ENCODE assay signal across 10 mouse cellular contexts in the genomic region with DNA sequence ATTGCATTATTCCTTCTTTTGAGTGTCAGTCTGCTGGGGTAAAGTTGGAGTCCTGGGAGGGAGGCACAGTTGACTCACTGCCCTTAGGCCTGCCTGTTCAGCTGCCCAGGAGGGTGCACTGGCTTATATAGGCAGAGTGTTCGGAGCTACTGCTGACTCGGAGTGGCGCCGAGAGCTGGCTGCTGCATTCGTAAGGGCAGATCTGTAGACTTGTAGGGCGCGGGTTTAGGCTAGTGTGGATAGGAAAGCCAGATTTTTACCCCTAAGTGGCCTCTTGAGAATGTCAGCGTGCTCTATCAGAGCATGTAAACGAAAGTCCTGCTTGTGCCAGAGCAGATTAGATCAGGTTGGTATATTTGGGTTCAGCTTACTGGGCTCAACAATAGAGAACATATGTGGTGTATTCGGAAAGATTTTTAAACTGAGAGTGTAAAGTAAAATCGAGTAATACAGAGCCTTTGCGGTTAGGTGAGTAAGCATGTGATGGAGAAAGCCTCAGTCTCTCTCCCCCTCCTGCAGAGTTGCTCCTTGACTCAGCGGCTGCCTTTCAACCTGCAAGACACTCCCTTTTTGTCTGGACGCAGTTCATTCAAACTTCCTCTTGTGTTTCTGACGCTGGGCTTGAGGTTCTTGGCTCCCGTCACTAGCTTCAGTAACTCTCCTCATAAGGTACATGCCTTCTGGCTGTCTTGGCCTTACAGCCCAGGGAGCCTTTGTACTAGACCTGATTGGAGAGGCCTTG. TPM values are rescaled to one million over a fixed set of nuclear protein-coding genes. Genes with fewer than 3 reads are reported as not detected.
DNase-seq lines count a peak whose midpoint lies in the region; ATAC-seq and TF ChIP-seq lines count a peak whose summit lies in the region.
"Had no signal": no experiment of that assay in that cellular context is flagged by ENCODE, and none has a peak within 500 bp of the region (broad histone marks: within the 10 kb centered on the region; RNA-seq: fewer than 3 reads in every experiment).

No protein-coding gene starts in this region.

- H3K4me2 ChIP-seq in heart, embryonic 14.5 days (ENCODE audit: low read length): peak overlapping the region; percentile 53
- H3K4me2 ChIP-seq in embryonic facial prominence, embryonic 12.5 days (replicated peaks): no peak overlapping the region
- H3K4me2 ChIP-seq in lung, postnatal 0 days (replicated peaks; ENCODE audit: low read depth, low read length): no peak overlapping the region; the same call in 1 of the 2 replicates
- H3K4me2 ChIP-seq in liver, embryonic 11.5 days: no peak overlapping the region
- H3K4me2 ChIP-seq in liver, postnatal 0 days (ENCODE audit: low read depth, low read length): no peak overlapping the region

- 0 out of 2 replicates have a peak, but pooled peaks have one; percentile 42 for ATAC-seq in heart, embryonic 14.5 days (ENCODE audit: insufficient number of reproducible peaks, insufficient read depth, low FRiP score, low read depth)
- ATAC-seq in CD4-positive, CD25-positive, alpha-beta regulatory T cell, adult 4 months: peak; percentile 95
- ATAC-seq in embryonic facial prominence, embryonic 12.5 days (ENCODE audit: insufficient number of reproducible peaks, insufficient read depth, low FRiP score, low TSS enrichment): 0 out of 2 replicates have a peak, but pooled peaks have one; percentile 18
- ATAC-seq in lung, postnatal 0 days: peak; percentile 65
- ATAC-seq in liver, embryonic 11.5 days (replicated peaks; ENCODE audit: low FRiP score): no peak
- no peak for ATAC-seq in liver, postnatal 0 days

- DNase-seq in heart, adult 2 months: no peak
- peak; percentile 80 for DNase-seq in lung, postnatal 0 days (ENCODE audit: low spot score)
- no peak for DNase-seq in liver, embryonic 11.5 days (ENCODE audit: low spot score)
- no peak for DNase-seq in adrenal gland, adult 8-10 months
- DNase-seq in liver, postnatal 0 days: no peak
- DNase-seq: embryo, embryonic 11 days; gastrocnemius, postnatal 36 days had no signal

- H3K9ac ChIP-seq in heart, embryonic 14.5 days (ENCODE audit: low read length): no peak overlapping the region
- H3K9ac ChIP-seq in heart, adult 2 months (ENCODE audit: low read depth, low read length): no peak overlapping the region
- H3K9ac ChIP-seq in embryonic facial prominence, embryonic 12.5 days: no peak overlapping the region
- H3K9ac ChIP-seq in lung, postnatal 0 days (replicated peaks; ENCODE audit: low read depth): no peak overlapping the region
- no peak overlapping the region for H3K9ac ChIP-seq in liver, embryonic 11.5 days (ENCODE audit: low read depth, low read length)
- H3K9ac ChIP-seq in liver, postnatal 0 days (replicated peaks): no peak overlapping the region

- no peak for TF ChIP-seq POLR2A in heart, adult 2 months (IDR thresholded peaks at IDR 0.05; ENCODE audit: insufficient read depth, low read depth, low read length)

- H3K27ac ChIP-seq in heart, embryonic 14.5 days (replicated peaks in 1 of 2; ENCODE audit: control insufficient read depth in 1 of 2, insufficient read depth in 1 of 2, low read depth in 2 of 2, low read length in 2 of 2): peak overlapping the region; percentile 56
- no peak overlapping the region for H3K27ac ChIP-seq in heart, adult 2 months
- H3K27ac ChIP-seq in embryonic facial prominence, embryonic 12.5 days: peak overlapping the region; percentile 55; the same call in 1 of the 2 replicates
- H3K27ac ChIP-seq in lung, postnatal 0 days (ENCODE audit: low read length): no peak overlapping the region
- no peak overlapping the region for H3K27ac ChIP-seq in liver, embryonic 11.5 days (ENCODE audit: low read depth, low read length)
- H3K27ac ChIP-seq in liver, postnatal 0 days (ENCODE audit: low read depth): no peak overlapping the region

- H3K9me3 ChIP-seq in heart, embryonic 14.5 days (ENCODE audit: control insufficient read depth, low read length): no peaks in the 10 kb centered on the region
- H3K9me3 ChIP-seq in embryonic facial prominence, embryonic 12.5 days: no peaks in the 10 kb centered on the region
- no peaks in the 10 kb centered on the region for H3K9me3 ChIP-seq in lung, postnatal 0 days (ENCODE audit: low read length)
- H3K9me3 ChIP-seq in liver, embryonic 11.5 days (ENCODE audit: control insufficient read depth, low read length): no peaks in the 10 kb centered on the region
- no peaks in the 10 kb centered on the region for H3K9me3 ChIP-seq in liver, postnatal 0 days (ENCODE audit: low read length)

- WGBS in heart, embryonic 14.5 days: 16% methylated on average over 16 of the region's 16 CpGs
- 47% methylated on average over 16 of the region's 16 CpGs for WGBS in heart, adult 2 months
- WGBS in embryonic facial prominence, embryonic 12.5 days: 36% methylated on average over 16 of the region's 16 CpGs
- WGBS in lung, postnatal 0 days: 33% methylated on average over 16 of the region's 16 CpGs
- WGBS in liver, embryonic 11.5 days: 61% methylated on average over 16 of the region's 16 CpGs
- 57% methylated on average over 16 of the region's 16 CpGs for WGBS in liver, postnatal 0 days (ENCODE audit: insufficient replicate concordance)

- H3K4me3 ChIP-seq in heart, embryonic 14.5 days (ENCODE audit: control insufficient read depth in 1 of 2, insufficient read depth in 1 of 2, low read depth in 1 of 2, low read length in 2 of 2): peak overlapping the region in 1 of 2 experiments; percentile 6; a peak in 1 of 4 replicates
- H3K4me3 ChIP-seq in heart, adult 2 months: no peak overlapping the region
- no peak overlapping the region for H3K4me3 ChIP-seq in embryonic facial prominence, embryonic 12.5 days
- H3K4me3 ChIP-seq in lung, postnatal 0 days (ENCODE audit: low read depth, low read length): no peak overlapping the region
- H3K4me3 ChIP-seq in liver, embryonic 11.5 days (ENCODE audit: low read depth, low read length): no peak overlapping the region
- H3K4me3 ChIP-seq in liver, postnatal 0 days (ENCODE audit: low read depth, low read length): no peak overlapping the region

- no peaks in the 10 kb centered on the region for H3K36me3 ChIP-seq in heart, embryonic 14.5 days (ENCODE audit: control insufficient read depth, insufficient read depth, low read length)
- H3K36me3 ChIP-seq in heart, adult 2 months (ENCODE audit: control insufficient read depth, insufficient read depth, low read length): no peaks in the 10 kb centered on the region
- no peaks in the 10 kb centered on the region for H3K36me3 ChIP-seq in embryonic facial prominence, embryonic 12.5 days
- H3K36me3 ChIP-seq in lung, postnatal 0 days (ENCODE audit: insufficient read depth, low read length): no peaks in the 10 kb centered on the region
- H3K36me3 ChIP-seq in liver, embryonic 11.5 days (ENCODE audit: control insufficient read depth, insufficient read depth, low read length): no peaks in the 10 kb centered on the region
- no peaks in the 10 kb centered on the region for H3K36me3 ChIP-seq in liver, postnatal 0 days (replicated peaks; ENCODE audit: insufficient read depth, low read length)

- no peaks in the 10 kb centered on the region for H3K79me2 ChIP-seq in heart, adult 2 months (replicated peaks; ENCODE audit: control insufficient read depth, insufficient read depth, low read length)

- TF ChIP-seq CTCF in heart, adult 2 months (IDR thresholded peaks at IDR 0.05): no peak
- no peak for TF ChIP-seq CTCF in lung, postnatal 0 days (IDR thresholded peaks at IDR 0.05)
- no peak for TF ChIP-seq CTCF in liver, postnatal 0 days (IDR thresholded peaks at IDR 0.05; ENCODE audit: low read depth)

- intact Hi-C loops in heart, adult 2 months (cut with DNase I): loop anchor here (5.0 kb wide), 1 partner anchor 117 kb away; no protein-coding TSS in a partner anchor

- no peak for TF ChIP-seq EP300 in heart, adult 2 months (IDR thresholded peaks at IDR 0.05; ENCODE audit: insufficient read depth, low read depth, low read length)
- no peak for TF ChIP-seq EP300 in lung, postnatal 0 days (IDR thresholded peaks at IDR 0.05)
- no peak for TF ChIP-seq EP300 in liver, postnatal 0 days (IDR thresholded peaks at IDR 0.05; ENCODE audit: low read depth)

- H3K27me3 ChIP-seq in heart, embryonic 14.5 days (ENCODE audit: control insufficient read depth, insufficient read depth, low read length): no peaks in the 10 kb centered on the region
- H3K27me3 ChIP-seq in heart, adult 2 months (ENCODE audit: control insufficient read depth, insufficient read depth, low read length): no peaks in the 10 kb centered on the region
- H3K27me3 ChIP-seq in embryonic facial prominence, embryonic 12.5 days: no peaks in the 10 kb centered on the region
- H3K27me3 ChIP-seq in lung, postnatal 0 days (replicated peaks; ENCODE audit: insufficient read depth, low read length): no peaks in the 10 kb centered on the region
- H3K27me3 ChIP-seq in liver, embryonic 11.5 days (replicated peaks; ENCODE audit: control insufficient read depth, insufficient read depth, low read length): no peaks in the 10 kb centered on the region
- no peaks in the 10 kb centered on the region for H3K27me3 ChIP-seq in liver, postnatal 0 days (ENCODE audit: insufficient read depth, low read length)

- H3K4me1 ChIP-seq in heart, embryonic 14.5 days (ENCODE audit: control insufficient read depth in 2 of 2, insufficient read depth in 2 of 2, low read length in 2 of 2): peaks cover 41 to 44% of the 10 kb centered on the region in 2 experiments
- H3K4me1 ChIP-seq in heart, adult 2 months (ENCODE audit: control insufficient read depth, insufficient read depth, low read length): peaks cover 15% of the 10 kb centered on the region
- peaks cover 35% of the 10 kb centered on the region; the same call in 1 of the 2 replicates for H3K4me1 ChIP-seq in embryonic facial prominence, embryonic 12.5 days
- peaks cover 4% of the 10 kb centered on the region; the same call in 1 of the 2 replicates for H3K4me1 ChIP-seq in lung, postnatal 0 days (ENCODE audit: insufficient read depth, low read depth, low read length)
- H3K4me1 ChIP-seq in liver, embryonic 11.5 days (replicated peaks; ENCODE audit: control insufficient read depth, insufficient read depth, low read length): peaks cover 7% of the 10 kb centered on the region
- no peaks in the 10 kb centered on the region; the same call in none of the 2 replicates for H3K4me1 ChIP-seq in liver, postnatal 0 days (ENCODE audit: insufficient read depth)

RNA-seq across cellular contexts. Expression of a gene that starts 15.9 kb away (rescaled TPM):
- 13.9 and 14.2 TPM in 2 replicates for polyA plus RNA-seq in heart, embryonic 14.5 days (2014; fragmentation: Nextera tagmentation; extraction: Ambion mirVana)
- total RNA-seq in heart, adult 2 months (2021): 10 to 100 TPM in 1 of 2 experiments, 1 to 10 TPM in 1; 3.7 to 10.1 TPM
- 2.6 and 4.8 TPM in 2 replicates for polyA plus RNA-seq in heart, adult 2 months (2012; rRNA removed)
- polyA plus RNA-seq in CD4-positive, CD25-positive, alpha-beta regulatory T cell, adult 4 months (2017; shearing (Covaris generic)): 10 to 100 TPM; 20.8 to 22.4 TPM
- 12.0 and 12.3 TPM in 2 replicates for polyA plus RNA-seq in embryonic facial prominence, embryonic 12.5 days (2016; fragmentation: Nextera tagmentation; extraction: Ambion mirVana)
- 17.3 and 18.6 TPM in 2 replicates for polyA plus RNA-seq in lung, postnatal 0 days (2015; fragmentation: Nextera tagmentation; extraction: Ambion mirVana)
- polyA plus RNA-seq in liver, embryonic 11.5 days (2014; fragmentation: Nextera tagmentation; extraction: Ambion mirVana): 17.2 and 19.7 TPM in 2 replicates
- total RNA-seq in adrenal gland, adult 8-10 months (2022): 10 to 100 TPM; 13.6 to 21.7 (median 16.8) TPM
- 21.2 and 22.2 TPM in 2 replicates for polyA plus RNA-seq in liver, postnatal 0 days (2015; fragmentation: Nextera tagmentation; extraction: Ambion mirVana)

Comparison
In these comparisons a context has a peak if more than half of its experiments do, and no peak if none do; other contexts are left out.
1. H3K27ac ChIP-seq: peak in heart, embryonic 14.5 days (2 of 2) and embryonic facial prominence, embryonic 12.5 days (single experiment); none in heart, adult 2 months (single experiment), lung, postnatal 0 days (single experiment), liver, embryonic 11.5 days (single experiment) and liver, postnatal 0 days (single experiment).
2. ATAC-seq: peak in heart, embryonic 14.5 days (single experiment), CD4-positive, CD25-positive, alpha-beta regulatory T cell, adult 4 months (single experiment), embryonic facial prominence, embryonic 12.5 days (single experiment) and lung, postnatal 0 days (single experiment); none in liver, embryonic 11.5 days (single experiment) and liver, postnatal 0 days (single experiment).